Mouse (Mus musculus): ENCODE data around the gene Cabp4.

GRCm38 (mm10) chr19:4184976-4185975, 41.4 kb upstream of the Cabp4 start:
- TF ChIP-seq TBP (conservative IDR thresholded peaks at IDR 0.05; ENCODE audit: low read depth, low read length), result no peak
- TF ChIP-seq TCF12 (IDR thresholded peaks at IDR 0.05; ENCODE audit: low read depth, low read length), result no peak
- no peak for TF ChIP-seq IRF4 (IDR thresholded peaks at IDR 0.05; ENCODE audit: low read depth, low read length)
- no peak for TF ChIP-seq CTCF (conservative IDR thresholded peaks at IDR 0.05 in 1 of 2, IDR thresholded peaks at IDR 0.05 in 1 of 2; ENCODE audit: low read depth in 2 of 2, low read length in 2 of 2)
- TF ChIP-seq JUND (conservative IDR thresholded peaks at IDR 0.05; ENCODE audit: low read depth, low read length), result no peak
- no peak for TF ChIP-seq ZMIZ1 (IDR thresholded peaks at IDR 0.05; ENCODE audit: low read depth, low read length)
- TF ChIP-seq USF1 (IDR thresholded peaks at IDR 0.05; ENCODE audit: low read depth, low read length), result no peak
- no peak for TF ChIP-seq POLR2A (IDR thresholded peaks at IDR 0.05; ENCODE audit: low read depth, low read length)
- TF ChIP-seq UBTF (IDR thresholded peaks at IDR 0.05; ENCODE audit: low read depth, low read length), result no peak
- no peak for TF ChIP-seq MEF2A (IDR thresholded peaks at IDR 0.05; ENCODE audit: borderline replicate concordance, low read depth, low read length)
- TF ChIP-seq E2F4 (IDR thresholded peaks at IDR 0.05; ENCODE audit: insufficient replicate concordance, low read depth, low read length), result no peak
- no peak; the same call in 1 of the 2 replicates for TF ChIP-seq EP300 (IDR thresholded peaks at IDR 0.05; ENCODE audit: low read length)

All from CH12.LX (cell line).